Mouse (Mus musculus) midbrain, embryonic 14.5 days (tissue): Measurements from ENCODE around the gene Reck. TPM values are rescaled to one million over a fixed set of nuclear protein-coding genes. Genes with fewer than 3 reads are reported as not detected.
A peak's percentile ranks its signal among the peaks of the same experiment; 100 is the strongest.

Experiments
- ATAC-seq: fragments of 200-750 bp; cut with Nextera tagmentation; 2 replicates; pipeline ENCODE4 v1.8.0; 2017; ENCODE audit warnings: moderate number of reproducible peaks, moderate library complexity; ENCODE audit not compliant: low FRiP score, low TSS enrichment
- DNase-seq: peaks from one replicate; pipeline ENCODE4 v3.0.0-alpha.2; 2015
- H3K27ac ChIP-seq: fragments of 300-500 bp; sonication (generic); replicated peaks from 2 replicates; pipeline ENCODE4 v1.5.1; 2014; ENCODE audit warnings: mild to moderate bottlenecking, low read depth, low read length, moderate library complexity
- H3K27me3 ChIP-seq: fragments of 300-500 bp; sonication (generic); 2 replicates; pipeline ENCODE4 v1.6.1; 2014; ENCODE audit warnings: low read length, control low read depth, mixed read lengths; ENCODE audit not compliant: control insufficient read depth, insufficient read depth
- H3K36me3 ChIP-seq: fragments of 300-500 bp; sonication (generic); 2 replicates; pipeline ENCODE4 v1.6.1; 2014; ENCODE audit warnings: low read length, control low read depth; ENCODE audit not compliant: control insufficient read depth, insufficient read depth
- H3K4me1 ChIP-seq: fragments of 300-500 bp; sonication (generic); 2 replicates; pipeline ENCODE4 v1.6.1; 2014; ENCODE audit warnings: mild to moderate bottlenecking, antibody characterized with exemption, low read length, control low read depth; ENCODE audit not compliant: control insufficient read depth, insufficient read depth
- H3K4me2 ChIP-seq: fragments of 300-500 bp; sonication (generic); 2 replicates; pipeline ENCODE4 v1.6.1; 2014; ENCODE audit warnings: mild to moderate bottlenecking, low read length, moderate library complexity
- H3K4me3 ChIP-seq: fragments of 300-500 bp; sonication (generic); replicated peaks from 2 replicates; pipeline ENCODE4 v1.5.1; 2014; ENCODE audit warnings: low read depth, low read length
- H3K9ac ChIP-seq: fragments of 300-500 bp; sonication (generic); replicated peaks from 2 replicates; pipeline ENCODE4 v1.6.1; 2014; ENCODE audit warnings: mild to moderate bottlenecking, low read length, moderate library complexity
- H3K9me3 ChIP-seq: fragments of 300-500 bp; sonication (generic); 2 replicates; pipeline ENCODE4 v1.6.1; 2016; ENCODE audit warnings: low read length, control low read depth, mixed read lengths; ENCODE audit not compliant: control insufficient read depth
- WGBS: fragments of 180-500 bp; shearing (Covaris S2); extraction: QIAGEN DNeasy Blood & Tissue Kit; methylation state at CpG from one replicate; pipeline ENCODE4 v1.1.7; 2014; 5-methylcytosine and 5-hydroxymethylcytosine counted together
- polyA plus RNA-seq: library from polyadenylated mRNA; unstranded; fragments of >200 nt; fragmentation: Nextera tagmentation; extraction: Ambion mirVana; gene quantifications from 2 replicates; pipeline ENCODE4 v1.2.1, GENCODE M21; 2014

Reck gene
- polyA plus RNA-seq, 1 experiment from 2014 or later: 6.8 TPM

DNA sequence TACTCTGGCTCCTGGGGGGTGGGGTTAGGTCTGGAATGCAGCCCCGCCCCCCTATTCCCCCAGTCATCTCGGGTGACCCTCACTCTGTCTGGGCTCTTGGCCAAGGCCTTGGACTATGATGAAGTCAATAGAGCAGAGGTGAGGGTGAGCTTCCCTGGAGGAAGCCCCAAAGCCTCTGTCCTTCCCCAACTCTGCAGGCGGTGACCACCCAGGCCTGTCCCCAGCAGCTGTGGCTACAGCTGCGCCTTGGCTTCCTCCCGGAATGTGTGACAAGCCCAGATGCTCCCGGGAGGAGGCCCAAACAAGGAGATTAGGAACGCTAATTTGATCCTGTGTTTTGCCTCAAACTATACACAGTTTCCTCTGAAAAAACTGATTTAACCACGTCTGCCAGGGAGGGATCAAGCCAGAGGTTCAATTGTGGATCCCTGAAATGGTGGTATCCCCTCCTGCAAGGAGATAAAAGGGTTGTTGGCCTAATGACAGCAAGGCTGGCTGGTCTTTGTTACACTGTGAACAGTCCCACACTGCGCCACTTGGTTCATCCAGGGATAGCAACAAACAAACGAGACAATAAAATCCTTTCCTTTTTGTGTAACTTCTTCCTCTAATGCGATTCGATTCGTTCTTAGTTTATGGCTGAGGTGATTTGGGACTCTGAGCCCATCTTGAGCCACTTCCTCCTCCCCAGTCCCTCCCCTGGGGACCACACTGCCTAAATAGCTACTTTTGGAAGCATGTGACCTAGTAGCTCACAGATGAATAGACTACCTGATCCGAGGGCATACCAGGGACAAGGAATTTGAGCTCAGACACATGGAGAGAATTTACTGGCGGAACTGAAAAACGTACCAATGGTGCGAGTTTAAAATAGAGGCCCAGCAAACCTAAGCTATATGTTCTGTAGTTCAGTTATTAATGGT lies 103.5 kb downstream of the Reck start:
- peaks cover 11% of the 10 kb centered on the region; the same call in 1 of the 2 replicates for H3K4me1 ChIP-seq
- peak overlapping the region; percentile 49; the same call in 1 of the 2 replicates for H3K27ac ChIP-seq
- peaks cover 12% of the 10 kb centered on the region; the same call in 1 of the 2 replicates for H3K27me3 ChIP-seq
- DNase-seq (peak; percentile 61), ATAC-seq (0 out of 2 replicates have a peak, but pooled peaks have one; percentile 25)
- H3K36me3 ChIP-seq: no peaks in the 10 kb centered on the region
- WGBS: 10% methylated on average over 17 of the region's 17 CpGs
- H3K9me3 ChIP-seq: no peaks in the 10 kb centered on the region
- H3K9ac ChIP-seq: no peak overlapping the region
- no peak overlapping the region for H3K4me2 ChIP-seq
- H3K4me3 ChIP-seq: no peak overlapping the region

DNA sequence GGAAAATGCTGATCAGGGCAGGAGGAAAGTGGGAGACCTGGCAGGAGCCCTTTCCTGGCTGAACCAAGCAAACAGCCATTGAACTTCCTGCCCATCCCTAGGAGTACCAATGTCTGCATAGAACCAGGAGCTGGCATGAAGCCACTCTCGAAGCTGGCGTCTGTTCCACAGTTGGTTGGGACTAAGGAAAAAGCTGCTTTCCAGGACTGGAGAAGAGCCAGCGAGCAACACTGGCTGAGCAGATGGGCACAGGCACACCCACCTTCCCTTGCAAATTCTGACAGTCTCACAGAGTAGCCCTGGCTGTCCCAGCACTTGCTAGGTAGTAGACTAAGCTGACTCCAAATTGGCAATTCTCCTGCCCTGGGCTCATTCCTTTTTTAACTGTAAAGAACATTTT lies 104.4 kb downstream of the Reck start:
- no peaks in the 10 kb centered on the region for H3K36me3 ChIP-seq
- no peaks in the 10 kb centered on the region for H3K9me3 ChIP-seq
- ATAC-seq (no peak), DNase-seq (peak; percentile 70)
- H3K9ac ChIP-seq: no peak overlapping the region
- peaks cover 11% of the 10 kb centered on the region; the same call in 1 of the 2 replicates for H3K4me1 ChIP-seq
- peaks cover 12% of the 10 kb centered on the region; the same call in 1 of the 2 replicates for H3K27me3 ChIP-seq
- H3K4me2 ChIP-seq: no peak overlapping the region
- H3K4me3 ChIP-seq: no peak overlapping the region
- no peak overlapping the region for H3K27ac ChIP-seq
- WGBS: 74% methylated on average over 3 of the region's 3 CpGs

DNA sequence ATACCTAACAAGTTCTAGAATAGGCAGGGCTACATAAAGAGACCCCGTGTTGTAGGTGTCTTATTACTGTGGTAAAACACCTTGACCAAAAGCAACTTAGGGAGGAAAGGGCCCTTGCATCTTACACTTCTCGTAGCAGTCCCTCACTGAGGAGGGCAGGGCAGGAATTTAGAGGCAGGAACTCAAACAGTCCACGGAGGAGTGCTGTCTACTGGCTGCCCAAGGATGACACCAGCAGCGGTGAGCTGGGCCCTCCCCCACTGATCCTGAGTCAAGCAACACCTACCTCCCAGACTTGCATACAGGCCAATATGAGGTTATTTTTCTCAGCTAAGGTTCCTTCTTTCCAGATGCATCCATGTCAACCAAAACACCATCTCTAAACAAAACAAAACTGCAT lies 104.9 kb downstream of the Reck start:
- no peak for ATAC-seq
- no peak for DNase-seq
- no peak overlapping the region for H3K4me3 ChIP-seq
- no peak overlapping the region for H3K9ac ChIP-seq
- H3K4me1 ChIP-seq: peaks cover 11% of the 10 kb centered on the region; the same call in 1 of the 2 replicates
- H3K27me3 ChIP-seq: peaks cover 12% of the 10 kb centered on the region; the same call in 1 of the 2 replicates
- H3K9me3 ChIP-seq: no peaks in the 10 kb centered on the region
- H3K4me2 ChIP-seq: no peak overlapping the region
- no peak overlapping the region for H3K27ac ChIP-seq
- no peaks in the 10 kb centered on the region for H3K36me3 ChIP-seq
- 90% methylated on average over 4 of the region's 4 CpGs for WGBS

DNA sequence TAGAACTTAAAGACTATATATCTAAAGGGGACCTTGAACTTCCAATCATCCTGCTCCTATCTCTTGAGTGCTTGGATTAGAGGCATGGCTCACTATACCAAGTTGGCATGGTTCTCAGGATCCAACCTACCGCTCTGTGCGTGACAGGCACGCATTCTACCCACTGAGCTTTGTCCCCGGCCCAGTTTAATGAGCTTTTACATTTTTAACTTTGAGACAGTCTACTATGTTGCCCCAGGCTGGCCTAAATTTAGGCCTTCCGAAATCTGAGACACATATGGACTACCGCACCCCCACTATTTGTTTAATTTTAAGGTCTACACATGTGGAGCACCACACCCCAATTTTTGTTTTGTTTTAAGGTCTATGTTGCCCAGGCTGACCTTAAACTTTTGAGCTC lies 105.5 kb downstream of the Reck start:
- ATAC-seq: no peak

DNA sequence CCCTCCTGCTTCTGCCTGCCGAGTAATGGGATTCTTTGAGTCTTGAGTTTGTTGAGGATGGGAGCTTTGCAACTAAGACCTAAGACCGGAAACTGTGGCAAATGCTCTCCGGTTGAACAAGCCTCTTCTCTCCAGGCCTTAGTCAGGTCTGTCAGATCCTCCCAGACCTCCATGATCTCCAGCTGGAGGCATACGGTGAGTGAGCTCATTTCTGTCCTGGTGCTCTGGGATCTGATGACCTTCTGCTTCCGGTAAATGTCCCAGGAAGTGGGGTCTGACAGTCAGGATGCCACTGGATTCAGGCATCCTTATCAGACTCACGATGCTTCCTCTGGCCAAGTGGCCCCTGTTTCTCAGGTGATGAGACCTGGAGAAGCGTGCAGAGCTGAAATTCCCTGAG lies 105.9 kb downstream of the Reck start:
- Histone ChIP-seq H3K9ac (no peak overlapping the region), H3K36me3 (no peaks in the 10 kb centered on the region), H3K4me1 (peaks cover 11% of the 10 kb centered on the region; the same call in 1 of the 2 replicates), H3K4me2 (no peak overlapping the region), H3K27ac (no peak overlapping the region), H3K9me3 (no peaks in the 10 kb centered on the region), H3K27me3 (peaks cover 12% of the 10 kb centered on the region; the same call in 1 of the 2 replicates), H3K4me3 (no peak overlapping the region)
- DNase-seq: no peak
- ATAC-seq: no peak
- WGBS: 87% methylated on average over 7 of the region's 7 CpGs

More for the DNA sequence above, 105.5 kb downstream of the Reck start:
- Histone ChIP-seq H3K9ac (no peak overlapping the region), H3K27me3 (peaks cover 12% of the 10 kb centered on the region; the same call in 1 of the 2 replicates), H3K4me1 (peaks cover 11% of the 10 kb centered on the region; the same call in 1 of the 2 replicates), H3K27ac (no peak overlapping the region), H3K9me3 (no peaks in the 10 kb centered on the region), H3K4me2 (no peak overlapping the region), H3K36me3 (no peaks in the 10 kb centered on the region), H3K4me3 (no peak overlapping the region)
- DNase-seq: no peak
- WGBS: 98% methylated on average over 6 of the region's 6 CpGs

DNA sequence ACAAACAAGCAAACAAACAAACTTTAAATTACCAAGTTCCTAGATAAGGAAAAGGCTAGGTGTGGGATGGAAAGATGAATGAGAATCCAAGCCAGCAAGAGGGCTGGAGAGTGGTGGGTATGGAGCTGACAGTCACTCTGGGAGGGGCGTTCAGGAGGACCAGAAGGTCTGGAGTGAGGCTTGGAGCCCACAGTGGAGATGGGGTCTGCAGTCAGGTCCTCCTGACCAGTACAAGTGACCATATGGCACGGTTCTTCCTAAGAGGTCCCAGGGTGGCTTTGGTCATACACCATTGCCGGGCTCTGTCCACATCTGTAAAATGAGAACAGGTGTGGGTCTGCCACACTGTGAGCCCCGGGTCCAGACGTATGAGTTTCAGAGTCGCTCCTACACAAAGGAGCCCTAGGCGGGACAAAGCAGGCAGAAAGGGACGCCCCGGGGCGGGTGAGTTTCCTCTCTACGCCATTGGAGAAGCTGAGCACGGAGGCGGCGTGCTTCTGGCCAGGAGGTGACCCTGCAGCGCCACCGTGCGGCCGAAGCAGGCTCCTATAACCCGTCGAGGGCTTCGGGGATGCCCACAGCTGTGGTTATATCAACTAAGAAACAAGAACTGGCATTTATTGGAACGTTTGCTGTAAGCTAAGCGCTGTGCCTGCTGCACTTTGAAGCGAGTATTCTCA lies 106.9 kb downstream of the Reck start:
- ATAC-seq (peak; percentile 92), DNase-seq (peak; percentile 96)
- Histone ChIP-seq H3K27me3 (peaks cover 12% of the 10 kb centered on the region; the same call in 1 of the 2 replicates), H3K36me3 (no peaks in the 10 kb centered on the region), H3K4me1 (peaks cover 11% of the 10 kb centered on the region; the same call in 1 of the 2 replicates), H3K4me3 (peak overlapping the region; percentile 20), H3K4me2 (peak overlapping the region; percentile 57), H3K9ac (peak overlapping the region; percentile 48), H3K27ac (no peak overlapping the region), H3K9me3 (no peaks in the 10 kb centered on the region)
- WGBS: 3% methylated on average over 24 of the region's 24 CpGs

DNA sequence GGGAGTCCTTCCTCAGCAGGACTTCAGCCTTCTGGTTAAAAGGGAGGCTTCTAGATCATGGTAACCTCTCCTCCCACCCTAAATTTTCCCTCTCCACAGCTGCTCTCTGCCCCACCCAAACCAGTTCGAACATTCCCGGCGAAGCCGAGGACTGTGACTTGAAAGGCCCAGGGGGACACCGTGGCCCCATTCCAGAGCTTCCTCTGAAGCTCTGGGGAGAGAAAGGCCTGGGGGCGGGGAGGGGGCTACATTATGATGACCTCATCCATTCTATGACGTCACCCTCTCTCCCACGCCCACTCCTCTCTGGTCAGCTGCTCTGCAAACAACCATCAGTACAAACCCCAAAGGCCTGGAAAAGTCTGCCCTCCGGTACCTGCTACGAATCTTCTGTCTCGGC lies 107.9 kb downstream of the Reck start, which contains the start of gene Ccin:
Ccin (plus strand) TSS at position 303 of the 400 bp plus-strand sequence.
- H3K4me2 ChIP-seq: peak within 1 kb of the TSS; percentile 57
- ATAC-seq: no peak
- 83% methylated on average over 11 of the region's 11 CpGs for WGBS
- peaks cover 11% of the 10 kb centered on the region; the same call in 1 of the 2 replicates for H3K4me1 ChIP-seq
- no peak within 1 kb of the TSS for H3K27ac ChIP-seq
- H3K36me3 ChIP-seq: no peaks in the 10 kb centered on the region
- peak within 1 kb of the TSS; percentile 48 for H3K9ac ChIP-seq
- H3K27me3 ChIP-seq: peaks cover 12% of the 10 kb centered on the region; the same call in 1 of the 2 replicates
- DNase-seq: no peak
- peak within 1 kb of the TSS; percentile 20 for H3K4me3 ChIP-seq
- no peaks in the 10 kb centered on the region for H3K9me3 ChIP-seq

DNA sequence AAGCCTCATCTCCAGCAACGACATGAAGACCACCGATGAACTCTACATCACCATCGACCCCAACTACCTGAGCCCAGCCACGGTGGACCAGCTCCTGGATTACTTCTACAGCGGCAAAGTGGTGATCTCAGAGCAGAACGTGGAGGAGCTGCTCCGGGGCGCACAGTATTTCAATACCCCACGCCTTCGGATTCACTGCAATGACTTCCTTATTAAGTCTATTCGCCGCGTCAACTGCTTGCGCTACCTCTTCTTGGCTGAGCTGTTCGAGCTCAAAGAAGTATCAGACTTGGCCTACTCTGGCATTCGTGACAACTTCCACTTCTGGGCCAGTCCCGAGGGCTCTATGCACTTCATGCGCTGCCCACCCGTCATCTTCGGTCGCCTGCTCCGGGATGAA lies 108.4 kb downstream of the Reck start:
- no peaks in the 10 kb centered on the region for H3K36me3 ChIP-seq
- H3K4me3 ChIP-seq: no peak overlapping the region
- WGBS: 93% methylated on average over 22 of the region's 22 CpGs
- H3K4me1 ChIP-seq: peaks cover 5% of the 10 kb centered on the region; the same call in 1 of the 2 replicates
- H3K4me2 ChIP-seq: no peak overlapping the region
- no peaks in the 10 kb centered on the region for H3K9me3 ChIP-seq
- H3K9ac ChIP-seq: no peak overlapping the region
- DNase-seq (no peak), ATAC-seq (no peak)
- H3K27me3 ChIP-seq: peaks cover 12% of the 10 kb centered on the region; the same call in 1 of the 2 replicates
- no peak overlapping the region for H3K27ac ChIP-seq
